Mouse (Mus musculus): Measurements from ENCODE around the gene Mpped2.

The Mpped2 gene

GRCm38 (mm10) chr2:106790329-106790701 is 97.2 kb downstream of the Mpped2 start:
- in situ Hi-C loops (cut with MboI, MseI), result no loop called here

GRCm38 (mm10) chr2:106796246-106796645 is 103.2 kb downstream of the Mpped2 start:
- in situ Hi-C loops (cut with MboI, MseI), result no loop called here

DNA sequence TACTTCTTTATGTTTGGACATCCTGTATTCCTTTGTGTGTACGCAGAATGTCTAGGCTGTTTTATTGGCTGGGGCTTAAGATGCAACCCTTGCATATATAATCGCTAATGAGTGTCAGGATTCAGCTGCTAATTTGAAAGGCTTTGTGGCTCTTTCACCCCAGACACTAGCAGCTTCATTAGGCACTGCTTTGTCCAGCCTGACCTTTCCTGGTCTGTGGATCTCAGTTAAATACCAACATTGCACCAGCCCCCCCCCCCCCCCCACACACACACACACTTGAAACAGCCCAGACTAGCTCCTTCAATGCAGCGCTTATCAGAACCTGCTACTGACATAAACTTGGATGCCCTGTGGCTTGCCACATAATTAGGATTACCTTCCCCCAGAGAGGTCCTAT is 104.8 kb downstream of the Mpped2 start:
- in situ Hi-C loops (cut with MboI, MseI), result no loop called here

GRCm38 (mm10) chr2:106798824-106799223 is 105.8 kb downstream of the Mpped2 start:
- in situ Hi-C loops (cut with MboI, MseI), result no loop called here

GRCm38 (mm10) chr2:106815898-106816297 is 122.8 kb downstream of the Mpped2 start:
- in situ Hi-C loops (cut with MboI, MseI), result no loop called here

DNA sequence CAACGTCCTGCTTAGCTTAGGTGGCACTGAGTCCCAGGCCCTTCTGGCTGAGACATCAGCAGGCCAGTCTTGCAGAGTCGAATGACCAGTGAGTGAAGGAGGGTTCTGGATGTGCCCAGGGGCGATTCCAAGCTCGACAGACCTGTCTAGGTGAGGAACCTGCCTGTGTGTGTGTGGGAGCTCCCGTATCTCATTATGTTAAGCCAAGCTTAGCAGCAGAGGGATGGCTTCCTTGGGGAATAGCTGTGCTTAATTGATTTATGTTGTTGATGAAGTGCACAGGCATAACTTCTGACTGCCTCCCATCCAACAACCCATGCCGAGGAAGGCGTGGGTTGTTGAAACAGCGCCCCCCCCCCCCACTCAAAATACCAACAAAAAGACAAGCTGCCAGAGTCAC is 128.2 kb downstream of the Mpped2 start:
- in situ Hi-C loops (cut with MboI, MseI), result no loop called here

- in situ Hi-C loops (cut with MboI, MseI), result no loop called here
Measured at GRCm38 (mm10) chr2:106821883-106822282, 128.8 kb downstream of the Mpped2 start.

DNA sequence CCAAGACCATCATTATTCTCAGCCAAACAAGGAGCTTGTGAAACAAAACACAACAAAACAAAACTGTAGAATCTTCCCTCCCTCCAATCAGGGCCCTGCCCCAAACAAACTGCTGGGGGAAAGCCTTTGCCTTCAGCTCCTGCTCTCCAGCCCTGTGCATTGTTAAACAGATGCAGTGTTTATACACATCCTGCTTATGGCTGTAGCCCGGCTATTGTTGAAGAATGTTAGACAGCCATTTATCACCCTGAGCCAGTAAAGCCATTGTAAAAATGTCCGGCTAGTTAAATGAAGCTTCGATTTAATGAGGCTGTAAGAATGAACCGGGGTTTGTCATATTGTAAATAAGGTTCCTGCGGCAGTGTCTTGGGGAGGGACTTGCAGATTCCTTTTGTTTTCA is 129.5 kb downstream of the Mpped2 start:
- in situ Hi-C loops (cut with MboI, MseI), result no loop called here

DNA sequence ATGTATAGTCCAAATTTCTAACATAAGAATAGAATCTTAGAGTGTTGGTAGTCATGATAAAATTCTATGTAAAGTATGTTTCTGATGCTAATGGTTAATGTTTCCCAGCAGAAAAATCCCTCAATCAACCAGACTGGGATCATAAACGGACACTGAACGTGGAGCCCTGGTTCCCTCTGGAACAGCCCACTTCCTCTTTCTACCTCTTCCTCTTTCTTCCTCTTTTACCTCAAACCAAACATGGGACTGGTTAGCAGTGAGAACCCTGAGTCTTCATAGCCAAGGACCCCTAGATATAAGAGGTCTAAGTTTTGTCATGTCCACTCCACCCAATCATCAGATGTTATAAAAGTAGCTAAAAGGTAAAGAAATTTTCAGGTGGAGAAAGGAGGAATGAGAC is 132.4 kb downstream of the Mpped2 start:
- in situ Hi-C loops (cut with MboI, MseI), result no loop called here

DNA sequence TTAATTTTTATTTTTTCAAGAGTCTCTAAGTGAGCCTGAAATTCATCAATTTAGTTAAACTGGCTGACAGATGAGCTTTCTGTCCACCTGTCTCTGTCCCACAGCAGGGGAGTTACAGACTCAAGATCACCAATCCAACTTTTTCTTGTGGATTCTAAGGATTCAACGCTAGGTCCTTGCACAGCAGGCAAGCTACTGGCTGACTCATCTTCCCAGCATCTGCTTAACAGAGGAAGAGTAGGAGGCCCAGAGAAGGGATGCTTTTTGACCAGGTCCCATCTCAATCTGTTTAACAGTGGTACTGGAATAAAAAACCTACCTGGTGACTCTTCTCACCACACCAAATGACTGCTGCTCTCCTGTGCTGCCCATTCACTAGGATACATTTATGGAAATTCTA is 133.0 kb downstream of the Mpped2 start:
- in situ Hi-C loops (cut with MboI, MseI), result no loop called here

DNA sequence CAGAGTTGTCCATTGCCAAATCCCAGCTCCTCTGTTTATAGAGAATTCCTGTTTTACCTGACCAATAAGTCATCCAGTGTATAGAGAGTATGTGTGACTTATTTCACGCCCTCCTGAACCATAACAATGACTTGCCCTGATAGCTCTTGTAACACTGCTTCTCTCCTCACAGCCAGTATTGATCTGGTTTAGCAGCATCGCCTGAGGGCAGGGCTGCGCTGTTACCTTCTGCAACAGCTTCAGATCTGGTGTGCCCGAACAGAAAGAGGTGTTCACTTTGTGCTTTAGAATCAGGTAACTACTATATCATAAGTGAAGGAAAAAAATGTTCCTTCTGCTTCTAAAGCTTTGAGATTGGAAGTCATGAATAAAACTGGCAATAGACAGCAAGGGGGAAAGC is 133.7 kb downstream of the Mpped2 start:
- in situ Hi-C loops (cut with MboI, MseI), result no loop called here

DNA sequence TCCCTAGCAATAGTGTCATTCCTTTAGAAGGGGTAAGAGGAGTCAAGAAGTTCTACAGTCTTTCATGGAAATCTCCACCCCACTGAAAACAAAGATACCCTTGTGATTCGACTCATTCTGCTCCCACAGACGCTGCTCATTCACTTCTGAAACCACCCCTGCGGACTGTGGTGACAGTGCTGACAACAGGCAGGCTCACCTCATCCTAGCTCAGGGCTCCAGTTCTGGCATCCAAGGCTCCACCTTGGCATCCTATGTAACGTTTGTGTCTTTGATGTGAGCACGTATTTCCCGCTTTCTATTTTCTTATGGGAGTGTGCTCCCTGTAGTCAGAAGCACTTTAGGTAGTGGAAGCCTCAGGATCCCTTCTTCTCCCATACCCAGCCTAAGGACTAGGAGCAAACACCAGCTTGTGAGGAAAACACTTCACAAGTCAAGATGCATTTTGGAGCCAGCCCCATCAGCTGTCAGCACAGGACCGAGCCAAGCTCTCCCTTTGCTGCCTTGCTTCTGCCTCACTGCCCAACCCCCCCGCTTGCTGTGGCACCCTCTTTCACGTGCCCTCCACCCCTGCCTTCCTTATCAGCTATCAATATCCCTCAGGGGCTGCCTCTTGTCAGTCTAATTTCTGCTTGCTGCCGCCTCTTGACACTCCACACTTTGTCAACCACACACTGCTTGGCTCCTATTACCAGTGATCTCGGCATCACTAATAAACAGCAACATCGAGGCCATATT is 135.7 kb downstream of the Mpped2 start:
- in situ Hi-C loops (cut with MboI, MseI), result no loop called here

DNA sequence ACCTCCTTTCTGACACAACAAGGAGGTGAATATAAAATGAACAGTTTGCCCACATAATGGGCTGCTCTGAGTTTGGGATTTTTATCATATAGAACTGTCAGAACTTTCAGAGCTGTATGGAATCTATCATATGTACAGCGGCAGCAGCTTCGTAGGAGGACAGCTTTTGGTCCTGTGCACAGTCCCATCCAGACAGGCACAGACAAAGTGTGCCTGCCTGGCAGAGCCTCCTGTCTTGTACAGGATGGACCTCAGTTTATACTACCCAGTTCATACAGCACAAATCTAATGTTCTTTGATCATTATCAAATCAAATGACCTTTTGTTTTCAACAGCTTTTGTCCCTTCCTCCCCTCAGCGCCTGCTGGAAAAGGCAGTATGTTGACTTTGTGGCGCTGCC is 136.4 kb downstream of the Mpped2 start:
- in situ Hi-C loops (cut with MboI, MseI), result no loop called here

- in situ Hi-C loops (cut with MboI, MseI), result no loop called here
Measured at GRCm38 (mm10) chr2:106832577-106832976, 139.5 kb downstream of the Mpped2 start.

DNA sequence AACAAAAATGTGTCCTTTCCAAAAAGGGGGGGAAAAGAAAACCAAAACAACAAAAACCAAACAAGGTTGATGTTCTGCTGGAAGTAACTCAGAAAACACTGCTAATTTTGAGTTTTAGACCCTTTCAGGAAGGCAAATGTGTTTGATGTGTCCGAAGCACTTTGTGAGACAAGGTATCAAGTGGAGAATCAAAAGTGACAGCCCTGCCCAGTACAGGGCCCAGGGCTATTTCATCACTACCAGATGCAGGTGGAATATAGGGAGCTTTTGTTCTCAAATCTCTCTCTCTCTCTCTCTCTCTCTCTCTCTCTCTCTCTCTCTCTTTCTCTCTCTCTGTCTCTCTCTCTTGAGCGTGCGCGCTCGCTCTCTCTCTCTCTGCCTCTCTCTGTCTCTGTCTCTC is 140.1 kb downstream of the Mpped2 start:
- in situ Hi-C loops (cut with MboI, MseI), result no loop called here

- in situ Hi-C loops (cut with MboI, MseI), result no loop called here
Measured at GRCm38 (mm10) chr2:106835321-106835720, 142.3 kb downstream of the Mpped2 start.

DNA sequence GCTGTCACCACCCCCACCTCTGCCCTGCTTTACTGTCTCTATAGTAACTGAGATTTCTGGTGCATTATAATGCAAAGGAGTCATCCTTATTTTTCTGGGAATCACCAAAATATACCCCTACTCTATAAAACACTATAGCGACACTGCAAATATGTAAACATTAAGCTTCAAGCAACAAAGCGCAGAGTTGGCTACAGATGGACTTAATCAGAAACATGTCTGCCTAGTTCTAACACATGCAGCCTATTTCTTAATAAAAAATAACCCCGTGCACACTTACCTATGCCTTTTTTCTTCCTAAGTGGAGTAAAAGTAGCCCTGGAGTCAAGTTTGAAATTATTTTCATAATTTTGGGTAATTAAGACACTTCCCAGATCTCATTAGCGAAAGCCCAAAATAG is 144.2 kb downstream of the Mpped2 start:
- in situ Hi-C loops (cut with MboI, MseI), result no loop called here

DNA sequence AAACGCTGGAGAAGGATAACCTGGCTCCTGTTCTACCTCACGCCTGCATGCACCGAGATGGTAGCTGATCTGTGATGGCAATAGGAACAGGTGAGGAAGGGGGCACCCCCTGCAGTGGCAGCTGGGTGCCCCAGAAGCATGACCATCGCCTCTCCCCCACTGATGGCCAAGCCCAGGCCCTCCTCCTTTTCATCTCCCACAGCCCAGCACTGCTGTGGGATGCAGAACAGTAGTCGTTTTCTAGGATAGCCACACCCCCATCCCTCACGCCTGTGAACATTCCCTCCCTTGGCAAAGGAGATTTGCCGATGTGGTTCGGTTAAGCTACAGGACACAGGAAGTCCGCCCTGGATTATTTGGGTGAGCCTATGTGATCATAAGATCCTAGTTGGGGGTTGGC is 151.1 kb downstream of the Mpped2 start:
- in situ Hi-C loops (cut with MboI, MseI), result no loop called here

GRCm38 (mm10) chr2:106844766-106845678 is 152.0 kb downstream of the Mpped2 start:
- in situ Hi-C loops (cut with MboI, MseI), result no loop called here

DNA sequence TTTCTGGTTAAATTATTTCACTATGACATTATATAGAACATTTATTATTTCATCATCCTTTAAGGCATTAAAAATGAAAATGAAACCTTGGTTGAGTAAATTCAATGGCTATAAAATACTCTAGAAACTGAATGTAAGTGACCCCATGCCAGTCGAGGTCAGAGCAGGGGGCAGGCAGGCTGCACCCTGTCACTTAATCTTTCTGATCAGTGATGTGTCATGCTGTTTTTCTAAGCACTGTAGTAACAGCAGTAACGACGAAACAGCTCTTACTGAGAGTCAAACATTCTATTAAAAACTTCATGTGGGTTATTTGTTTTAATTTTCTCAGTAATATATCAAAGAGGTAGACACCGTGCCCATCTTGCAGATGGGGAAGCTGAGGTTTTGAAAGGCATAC is 153.4 kb downstream of the Mpped2 start:
- in situ Hi-C loops (cut with MboI, MseI), result no loop called here

DNA sequence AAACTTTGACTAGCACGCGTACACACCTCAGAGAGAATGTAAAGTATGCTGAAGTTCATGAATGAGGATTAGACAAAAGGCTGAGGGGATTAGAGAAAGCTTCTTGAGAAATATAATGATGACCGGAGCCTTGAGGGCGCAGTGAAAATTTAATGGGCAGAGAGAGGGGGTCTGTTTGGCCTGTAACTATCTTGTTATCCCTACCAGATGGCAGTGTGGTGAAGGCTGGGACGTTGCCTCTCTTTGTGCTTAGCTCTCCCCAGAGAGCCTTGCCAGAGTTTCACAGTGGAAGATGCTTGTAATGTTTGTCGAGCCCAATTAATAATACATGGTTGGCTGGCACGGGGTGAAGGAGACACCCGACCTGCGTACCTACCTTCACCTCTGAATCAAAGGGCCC is 156.3 kb downstream of the Mpped2 start:
- in situ Hi-C loops (cut with MboI, MseI), result no loop called here

GRCm38 (mm10) chr2:106851515-106851914 is 158.4 kb downstream of the Mpped2 start:
- in situ Hi-C loops (cut with MboI, MseI), result no loop called here

GRCm38 (mm10) chr2:106854213-106854612 is 161.1 kb downstream of the Mpped2 start:
- in situ Hi-C loops (cut with MboI, MseI), result no loop called here
